Mouse (Mus musculus): Measurements from ENCODE around the gene Tlr6.

The Tlr6 gene

DNA sequence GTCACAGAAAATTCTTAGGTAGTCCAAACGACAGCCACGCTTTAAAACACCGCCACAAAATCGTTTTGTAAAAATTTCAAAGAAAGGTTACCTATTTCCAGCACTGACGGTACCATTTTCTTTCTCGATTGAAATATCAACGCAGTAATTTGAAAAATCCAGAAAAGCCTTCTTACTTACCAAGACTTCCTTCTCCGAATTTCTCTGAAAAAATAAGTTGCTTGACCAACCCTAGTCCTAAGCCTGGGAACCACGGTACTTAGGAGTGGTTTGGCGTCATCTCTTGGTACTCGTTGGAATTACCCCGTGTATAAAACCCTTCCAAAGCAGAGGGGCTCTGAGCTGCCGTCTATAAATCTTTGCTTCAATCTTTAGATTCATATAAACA is at the start of gene Tlr6:
Gene Tlr6 (minus strand): TSS at position 255 of the 388 bp plus-strand sequence.
- DNase-seq: peak; percentile 13

DNA sequence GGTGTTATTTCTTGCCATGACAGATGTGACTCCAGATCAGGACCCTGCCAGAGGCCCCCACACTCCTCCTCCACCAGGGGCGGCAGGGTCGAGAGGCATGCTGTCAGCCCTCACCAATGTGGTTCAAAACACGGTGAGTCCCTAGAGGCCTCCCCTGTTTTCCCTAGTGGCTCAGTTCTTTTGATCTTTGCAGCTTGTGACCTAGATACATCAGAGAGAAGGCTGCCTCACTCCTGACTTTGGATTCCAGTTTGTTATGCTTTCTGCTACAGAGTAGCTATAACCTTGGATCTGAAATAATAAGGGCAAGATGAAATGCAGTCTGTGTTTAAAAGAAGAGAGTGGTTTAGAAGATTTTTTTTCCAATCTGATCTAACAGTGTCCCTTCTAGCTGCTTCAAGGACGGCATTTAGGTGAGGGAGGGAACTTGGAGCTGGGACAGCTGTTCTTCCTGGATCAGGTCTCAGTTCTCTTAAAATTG is 46.2 kb upstream of the Tlr6 start:
- no peak for DNase-seq

DNA sequence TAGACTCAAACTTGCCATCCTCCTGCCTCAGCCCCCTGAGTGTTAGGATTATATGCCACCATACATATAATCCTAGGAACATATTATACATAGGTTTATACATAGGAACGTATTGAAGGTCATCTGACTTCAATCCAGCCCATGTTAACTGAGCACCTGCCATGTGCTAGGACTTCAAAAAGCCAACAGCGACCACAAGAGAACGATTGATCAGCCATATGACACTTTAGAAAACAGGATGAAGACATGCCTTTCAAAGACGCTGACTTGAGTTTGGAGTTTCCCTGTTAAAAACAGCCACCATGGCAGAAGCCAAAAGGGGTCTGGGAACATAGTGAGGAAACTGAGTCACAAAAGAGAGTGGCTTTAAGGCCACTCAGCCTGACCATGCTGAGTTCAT is 45.4 kb upstream of the Tlr6 start:
- DNase-seq: no peak

DNA sequence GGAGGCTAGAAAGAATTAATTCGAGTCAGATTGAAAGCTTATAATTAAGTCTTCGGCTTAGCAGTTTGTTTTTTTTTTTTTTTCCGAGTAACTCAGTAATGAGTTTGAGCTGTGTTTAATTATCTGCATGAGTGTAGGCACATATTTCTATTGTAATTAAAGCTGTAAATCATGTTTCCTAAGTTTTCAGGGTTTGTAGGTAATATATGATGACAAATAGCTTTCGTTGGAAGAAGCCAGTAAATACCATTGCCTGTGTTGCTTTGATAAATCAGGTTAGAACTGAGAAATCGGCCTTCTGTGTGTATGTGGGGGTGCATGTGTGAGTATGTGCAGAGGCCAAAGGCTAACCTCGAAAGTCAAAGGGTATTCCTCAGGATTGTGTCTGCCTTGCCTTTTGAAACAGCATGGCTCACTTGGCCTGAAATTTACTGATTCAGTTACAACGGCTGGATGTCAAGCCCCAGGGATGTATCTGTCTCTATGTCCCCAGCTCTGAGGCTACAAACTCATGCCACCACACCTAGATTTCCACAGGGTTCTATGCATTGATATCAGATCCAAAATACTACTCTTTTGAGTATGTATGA is 44.1 kb upstream of the Tlr6 start:
- no peak for DNase-seq

DNA sequence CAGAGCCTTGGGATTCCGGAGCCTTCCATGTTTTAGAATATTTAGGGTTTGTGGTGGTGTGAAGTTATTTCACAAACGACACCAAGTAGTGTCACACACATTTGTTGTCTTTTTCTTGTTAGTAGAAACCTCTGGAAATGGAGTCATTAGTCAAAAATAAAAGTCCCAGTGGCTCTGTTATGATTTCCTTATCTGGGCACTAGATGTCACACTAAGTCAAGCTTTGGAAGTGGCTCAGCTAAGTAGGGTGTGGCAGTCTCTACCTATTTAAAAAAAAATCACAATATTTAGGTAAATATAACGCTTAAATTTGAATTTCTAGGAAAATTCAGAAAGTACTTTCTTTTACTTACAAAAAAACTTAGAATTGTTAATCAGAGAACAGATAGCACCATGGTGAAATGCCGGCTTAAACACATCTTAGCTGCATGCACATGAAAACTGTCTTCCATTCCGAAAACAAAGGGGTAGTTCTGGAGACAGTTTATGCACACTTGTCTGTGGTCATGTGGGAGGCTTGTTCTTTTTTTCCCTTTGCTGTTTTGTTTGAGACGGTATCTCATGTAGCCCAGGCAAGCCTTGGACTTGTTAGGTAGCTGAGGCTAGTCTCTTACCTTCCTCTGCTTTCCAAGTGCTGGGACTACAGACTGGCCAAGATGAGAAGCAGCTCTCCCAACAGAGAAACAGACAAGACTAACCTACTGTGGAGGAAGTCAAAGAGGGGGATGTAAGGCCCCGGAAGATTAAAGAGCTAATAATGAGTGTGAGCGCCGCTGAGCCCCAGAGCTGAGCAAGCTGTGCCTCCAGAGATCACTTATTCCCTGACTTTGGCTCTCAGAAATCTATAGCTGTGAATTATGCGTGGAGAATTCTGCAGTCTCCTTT is 43.3 kb upstream of the Tlr6 start:
- DNase-seq: peak; percentile 23

DNA sequence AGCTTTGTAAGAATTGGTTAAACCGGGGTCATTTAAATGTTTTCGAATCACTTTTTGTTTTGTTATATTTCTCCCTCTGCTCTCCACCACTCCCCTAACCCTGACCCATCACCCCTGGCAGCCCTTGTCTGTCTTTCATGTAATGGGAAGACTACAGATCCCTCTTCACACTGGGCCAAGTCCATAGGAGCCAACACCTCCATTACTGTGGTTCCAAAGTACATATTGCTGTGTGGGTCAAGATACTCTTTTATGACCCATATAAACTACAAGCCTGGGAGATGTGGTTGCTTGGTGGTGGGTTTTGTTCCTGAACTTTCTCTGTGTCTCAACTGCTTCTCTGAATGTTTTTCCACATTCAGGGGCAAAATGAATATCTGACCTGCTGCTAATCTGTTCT is 35.5 kb upstream of the Tlr6 start:
- no peak for DNase-seq

DNA sequence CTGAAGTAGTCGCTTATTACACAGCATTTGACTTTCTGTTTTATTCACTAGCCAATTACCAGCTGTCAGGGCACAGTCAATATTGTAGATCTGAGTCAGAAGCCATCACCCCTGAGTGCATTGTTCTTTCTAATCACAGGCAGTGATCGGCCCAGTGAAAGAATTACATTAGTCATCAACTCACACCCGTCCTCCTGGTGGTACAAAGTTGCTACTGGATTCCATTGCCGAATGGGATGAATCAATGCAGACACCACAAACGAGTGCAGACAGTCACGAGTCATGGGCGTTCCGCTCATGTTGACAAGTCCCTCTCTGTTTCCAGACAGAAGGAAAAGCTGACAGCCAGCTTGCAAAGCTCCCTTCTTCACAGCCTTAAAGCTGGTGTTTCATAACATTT is 32.6 kb upstream of the Tlr6 start:
- DNase-seq: no peak

DNA sequence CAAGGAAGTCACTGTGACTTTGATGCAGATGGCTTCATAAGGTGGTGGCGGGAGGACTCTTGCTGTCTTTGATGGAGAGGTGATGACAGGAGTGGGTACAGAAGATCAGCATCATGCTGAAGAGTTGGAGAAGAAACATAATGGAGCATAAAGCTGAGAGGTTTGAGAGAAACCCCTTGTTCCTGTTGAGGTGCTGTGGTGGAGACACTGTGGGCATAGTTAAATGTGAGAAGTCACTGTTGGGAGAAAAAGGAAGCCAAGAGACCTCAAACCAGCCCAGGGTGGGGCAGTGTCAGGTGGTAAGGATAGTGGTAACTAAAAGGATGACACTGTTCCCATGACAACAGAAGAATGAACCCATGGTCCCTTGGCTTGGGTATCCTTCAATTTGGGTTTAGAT is 30.0 kb upstream of the Tlr6 start:
- DNase-seq: no peak

DNA sequence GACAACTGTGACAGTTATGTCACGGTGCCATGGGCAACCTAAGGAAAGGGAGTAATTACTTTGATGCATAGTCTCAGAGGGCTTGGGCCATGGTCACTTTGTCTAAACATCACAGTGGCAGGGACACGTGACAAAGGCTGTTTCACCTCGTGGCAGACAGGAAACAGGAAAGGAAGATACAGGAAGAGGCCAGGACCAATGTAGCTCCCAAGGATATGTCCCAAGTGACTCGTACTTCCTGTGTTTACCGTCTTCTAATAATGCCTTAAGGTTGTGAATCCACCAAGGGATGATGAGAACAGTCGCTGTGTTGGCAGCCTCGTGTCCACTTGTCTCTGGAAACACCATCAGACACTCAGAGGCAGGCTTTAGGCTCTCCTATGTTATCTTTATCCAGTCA is 26.1 kb upstream of the Tlr6 start:
- no peak for DNase-seq

DNA sequence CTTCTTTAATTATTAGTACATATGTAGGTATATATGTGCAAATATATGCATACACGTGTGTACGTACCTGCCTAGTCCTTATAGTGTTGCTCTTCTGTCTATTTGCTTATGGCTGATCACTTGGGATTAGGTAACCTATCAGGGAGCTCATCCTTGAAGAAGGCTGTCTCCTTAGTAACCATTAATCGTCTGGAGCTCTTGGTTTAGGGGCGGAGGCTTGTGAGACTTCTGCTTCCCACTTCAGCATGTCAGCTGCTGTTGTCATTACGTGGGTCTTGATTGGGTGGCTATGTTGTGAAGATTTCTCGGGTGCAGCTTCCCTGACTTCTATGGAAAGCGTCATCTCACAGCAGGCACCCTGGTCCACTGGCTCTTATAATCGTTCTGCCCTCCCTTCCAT is 17.2 kb upstream of the Tlr6 start:
- DNase-seq: no peak

DNA sequence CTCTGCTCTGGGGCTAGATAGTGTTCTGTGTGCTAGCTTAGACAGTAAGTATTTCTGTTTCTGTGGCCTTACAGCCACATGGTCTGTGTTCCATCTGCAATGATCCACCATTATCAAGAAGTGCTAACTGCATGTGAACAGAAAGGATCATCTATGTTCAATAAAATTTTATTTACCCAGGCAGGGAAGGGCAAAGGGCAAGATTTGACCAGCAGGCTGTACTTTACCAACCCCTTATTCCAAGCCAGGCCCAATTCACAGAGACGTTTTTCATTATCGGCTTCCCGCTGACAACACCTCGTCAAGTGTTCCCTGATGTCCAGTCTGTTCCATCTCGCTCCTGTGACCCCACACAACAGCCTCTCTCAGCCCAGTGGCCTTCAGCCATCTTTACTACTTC is 15.2 kb upstream of the Tlr6 start:
- no peak for DNase-seq

DNA sequence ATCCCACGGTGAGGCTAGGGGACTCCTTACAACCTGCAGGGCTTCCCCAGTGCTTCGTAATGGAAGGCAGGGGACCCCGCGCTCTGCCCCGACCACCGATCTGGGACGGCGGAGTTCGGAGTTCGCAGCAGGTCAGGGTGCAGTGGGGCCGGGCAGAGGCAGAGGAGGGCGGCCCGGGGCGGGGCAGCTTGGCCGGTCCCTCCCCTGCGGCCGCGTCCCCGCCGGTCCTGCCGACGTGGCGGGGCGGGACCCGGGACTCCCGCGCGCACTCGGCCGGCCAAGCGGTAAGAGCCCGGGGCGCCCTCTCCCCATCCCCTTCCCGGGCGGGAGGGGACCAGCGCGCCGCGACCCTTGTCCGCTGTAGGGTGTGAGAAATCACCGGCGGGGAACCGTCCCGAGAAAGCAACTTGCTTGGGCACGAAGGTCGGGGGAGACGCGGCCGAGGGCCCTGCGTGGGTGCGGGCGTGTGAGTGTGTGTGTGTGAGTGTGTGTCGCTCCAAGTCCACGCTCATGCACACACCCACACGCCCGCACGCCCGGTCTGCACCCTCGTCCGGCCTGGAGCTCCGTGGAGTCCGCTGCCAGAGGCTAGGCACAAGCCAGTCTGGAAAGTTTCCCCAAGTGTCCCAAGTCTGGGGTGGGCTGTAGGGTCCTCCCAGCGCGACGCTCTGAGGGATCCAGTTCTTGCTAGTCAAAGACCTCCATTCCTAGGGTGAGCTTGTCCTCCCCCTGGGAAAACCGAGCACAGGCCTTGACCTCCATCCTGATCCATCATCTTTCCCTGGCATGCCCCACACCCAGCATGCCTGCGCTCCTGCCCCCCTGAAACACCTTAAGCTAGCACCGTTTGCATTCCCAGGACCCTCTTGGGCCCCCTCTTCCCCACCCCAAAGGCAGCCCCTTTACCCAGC is 10.2 kb upstream of the Tlr6 start, which contains the start of gene Fam114a1:
Gene Fam114a1 (plus strand): TSS at position 211 of the 911 bp plus-strand sequence.
- DNase-seq: no peak

DNA sequence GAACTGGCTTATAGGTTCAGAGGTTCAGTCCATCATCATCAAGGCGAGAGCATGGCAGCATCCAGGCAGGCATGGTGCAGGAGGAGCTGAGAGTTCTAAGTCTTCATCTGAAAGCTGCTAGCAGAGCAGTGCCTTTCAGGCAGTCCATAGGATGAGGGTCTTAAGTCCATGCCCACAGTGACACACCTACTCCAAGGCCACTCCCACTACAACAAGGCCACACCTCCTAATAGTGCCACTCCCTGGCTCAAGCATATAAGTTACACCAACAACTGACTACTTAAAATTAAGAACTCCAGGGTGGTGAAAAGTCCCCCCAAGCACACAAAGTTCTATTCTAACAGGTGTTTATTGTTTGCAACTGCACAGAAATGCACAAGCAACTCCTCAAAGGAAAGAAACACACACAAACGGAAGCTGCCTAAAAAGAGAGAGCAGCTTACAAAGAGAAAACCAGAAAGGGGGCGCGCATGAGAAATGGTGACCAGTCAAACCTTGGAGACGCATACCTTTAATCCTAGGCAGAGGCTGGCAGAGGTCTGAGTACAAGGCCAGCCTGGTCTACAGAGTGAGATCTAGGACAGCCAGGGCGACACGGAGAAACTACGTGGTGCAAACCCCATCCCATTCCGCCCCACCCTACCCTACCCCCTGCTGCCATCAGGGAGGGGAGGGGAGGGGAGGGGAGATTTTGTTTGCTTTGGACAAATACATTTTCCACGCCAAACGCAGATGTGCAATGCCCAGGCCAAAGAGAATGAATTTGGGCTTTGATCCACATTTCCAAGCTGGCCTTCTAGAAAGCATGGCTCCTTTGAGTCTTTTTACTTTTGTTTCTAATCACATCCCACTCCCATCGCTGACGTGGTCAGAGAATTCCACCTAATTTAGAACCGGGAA is 9.3 kb upstream of the Tlr6 start:
- DNase-seq: no peak

DNA sequence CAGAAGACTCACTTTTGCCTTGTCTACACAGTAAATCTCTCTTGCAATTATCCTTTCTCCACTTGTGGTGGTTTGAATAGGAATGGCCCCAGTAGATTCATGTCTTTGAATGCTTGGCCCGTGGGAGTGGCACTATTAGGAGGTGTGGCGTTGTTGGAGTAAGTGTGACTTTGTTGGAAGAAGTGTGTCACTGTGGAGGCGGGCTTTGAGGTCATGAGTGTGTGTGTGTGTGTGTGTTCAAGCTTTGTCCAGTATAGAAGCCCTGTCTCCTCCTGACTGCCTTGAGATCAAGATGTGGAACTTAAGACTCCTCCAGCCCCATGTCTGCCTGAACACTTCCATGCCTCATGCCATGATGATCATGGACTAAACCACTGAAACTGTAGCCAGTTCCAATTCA is 3.8 kb upstream of the Tlr6 start:
- DNase-seq: no peak

DNA sequence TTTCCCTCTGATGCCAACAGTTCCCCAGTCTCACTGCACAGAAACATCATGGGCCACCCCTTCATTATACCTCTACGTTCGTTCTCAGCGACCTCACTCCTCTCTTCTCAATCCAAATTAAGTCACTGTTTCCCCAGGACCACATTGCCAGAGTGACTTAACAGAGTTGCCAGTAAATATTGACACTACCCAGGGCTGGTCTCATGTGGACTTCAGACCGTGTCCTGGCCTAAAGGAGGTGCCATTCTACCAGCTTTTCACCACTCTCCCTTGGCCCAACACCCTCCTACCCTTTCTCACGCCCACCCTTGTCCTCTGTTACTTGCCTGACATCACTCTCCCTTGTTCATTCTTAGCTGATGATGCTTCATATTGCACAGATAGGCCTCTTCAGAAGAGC is 3.4 kb upstream of the Tlr6 start:
- no peak for DNase-seq

DNA sequence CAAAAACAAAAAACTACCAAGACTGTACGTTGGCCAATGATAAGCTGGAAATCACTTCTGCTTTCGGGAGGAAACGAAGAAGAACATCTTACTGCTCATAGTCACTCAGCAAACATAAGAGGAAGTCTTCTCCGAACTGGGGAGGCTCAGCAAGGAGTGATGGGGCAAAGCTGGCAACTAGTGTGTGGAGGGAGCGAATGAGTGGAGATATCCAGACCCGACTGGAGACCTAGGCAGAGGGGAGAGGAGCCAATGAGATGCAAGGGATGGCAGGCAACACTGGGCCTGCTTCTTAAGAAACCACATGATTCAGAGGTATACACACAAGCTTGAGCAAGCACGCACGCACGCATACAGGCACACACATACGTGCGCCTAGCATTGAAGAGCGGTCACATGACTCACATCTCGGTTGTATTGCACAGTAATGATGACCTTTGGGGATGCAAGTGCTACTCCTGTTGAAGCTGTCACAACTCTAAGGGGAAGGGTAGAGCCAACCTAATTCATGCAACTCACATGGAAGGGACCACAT is 1.0 kb upstream of the Tlr6 start:
- no peak for DNase-seq

DNA sequence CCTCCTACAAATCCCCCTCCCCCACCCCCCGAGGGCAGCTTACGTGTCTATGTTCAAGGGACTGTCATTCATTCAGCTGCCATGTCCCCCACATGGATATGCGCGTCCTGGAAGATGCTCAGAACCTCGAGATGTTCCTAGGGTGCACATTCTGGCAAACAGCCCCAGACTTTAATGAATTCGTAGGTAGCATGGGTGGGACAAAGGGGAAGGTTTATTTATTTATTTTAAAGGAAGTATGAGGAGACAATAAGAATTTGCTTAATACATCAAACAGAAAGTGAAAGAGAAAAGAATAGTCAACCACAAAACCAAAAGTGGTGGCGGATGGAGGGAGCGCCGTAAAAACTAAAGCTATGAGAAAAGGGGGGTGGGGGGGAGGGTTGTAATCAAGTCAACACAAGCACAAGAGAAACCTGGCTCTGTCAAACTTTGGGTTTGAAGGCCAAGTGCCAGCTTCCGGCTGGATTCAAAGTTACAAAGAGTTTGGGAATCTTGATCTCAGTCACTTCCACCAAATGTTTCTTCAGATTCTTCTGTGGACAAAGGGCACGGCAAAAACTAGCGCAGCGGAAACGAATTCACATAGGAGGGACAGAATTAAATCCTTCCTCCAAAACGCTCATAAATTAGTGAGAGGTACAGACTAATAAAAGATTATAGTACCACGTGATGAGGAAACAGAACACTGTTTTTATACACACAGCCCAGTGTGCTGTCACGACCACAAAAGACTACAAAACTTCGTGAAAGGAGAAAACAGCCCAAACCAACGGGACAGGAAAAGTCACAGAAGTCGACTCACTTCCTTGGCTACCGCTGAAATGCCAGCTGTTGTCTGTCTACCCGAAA is 680 bp downstream of the Tlr6 start:
- DNase-seq: no peak

DNA sequence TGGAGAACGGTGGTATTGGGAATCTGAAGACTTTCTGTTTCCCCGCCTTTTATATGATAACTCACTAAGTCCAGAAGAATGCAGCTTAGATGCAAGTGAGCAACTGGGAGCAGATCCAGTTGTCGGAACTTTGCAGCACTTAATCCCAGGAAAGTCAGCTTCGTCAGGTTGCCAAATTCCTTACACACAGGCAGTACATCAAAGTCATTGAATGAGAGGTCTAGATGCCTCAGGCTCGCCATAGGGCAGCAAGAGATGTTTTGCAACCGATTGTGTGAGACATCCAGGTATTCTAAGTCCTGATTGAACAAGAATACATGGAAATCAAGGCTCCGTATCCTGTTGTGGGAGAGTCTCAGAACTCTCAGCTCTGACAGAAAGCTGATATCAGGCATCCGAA is 5.0 kb downstream of the Tlr6 start:
- DNase-seq: no peak

DNA sequence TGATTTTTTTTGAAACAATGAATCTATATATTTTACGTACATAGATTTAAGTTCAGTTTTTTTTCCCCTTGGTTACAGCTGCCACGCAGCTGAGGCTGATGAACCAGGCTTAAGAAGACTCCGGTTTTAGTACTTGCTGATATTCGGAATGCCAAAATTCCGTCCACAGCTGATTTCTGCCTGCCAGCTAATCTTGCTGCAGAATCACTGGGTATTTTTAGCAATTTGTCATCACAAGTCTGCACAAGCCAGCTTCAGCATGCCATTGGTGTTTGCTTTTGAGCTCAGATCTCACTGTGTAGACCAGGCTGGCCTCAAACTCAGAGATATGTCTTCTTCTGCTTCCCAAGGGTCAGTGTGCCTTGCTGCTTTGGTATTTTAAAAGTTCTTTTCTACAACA is 8.4 kb downstream of the Tlr6 start:
- no peak for DNase-seq

DNA sequence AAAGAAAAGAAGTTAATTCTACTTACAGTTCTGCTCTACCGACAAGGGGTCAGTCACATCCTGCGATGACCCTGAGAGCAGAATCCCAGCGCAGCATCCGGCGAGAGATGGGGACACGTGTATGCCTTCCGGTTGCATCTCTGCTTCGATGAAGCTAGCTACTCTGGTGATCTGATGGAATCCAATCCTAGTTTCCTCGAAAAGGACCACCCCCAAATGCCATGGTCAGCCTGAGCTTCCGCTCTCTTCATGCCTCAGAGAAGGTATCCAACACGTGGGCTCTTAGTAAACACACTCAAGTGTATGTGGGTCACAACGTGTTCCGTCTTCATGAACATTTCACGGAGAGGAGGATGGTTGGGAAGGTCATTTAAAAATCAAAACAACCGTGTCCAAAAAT is 27.1 kb downstream of the Tlr6 start:
- no peak for DNase-seq

DNA sequence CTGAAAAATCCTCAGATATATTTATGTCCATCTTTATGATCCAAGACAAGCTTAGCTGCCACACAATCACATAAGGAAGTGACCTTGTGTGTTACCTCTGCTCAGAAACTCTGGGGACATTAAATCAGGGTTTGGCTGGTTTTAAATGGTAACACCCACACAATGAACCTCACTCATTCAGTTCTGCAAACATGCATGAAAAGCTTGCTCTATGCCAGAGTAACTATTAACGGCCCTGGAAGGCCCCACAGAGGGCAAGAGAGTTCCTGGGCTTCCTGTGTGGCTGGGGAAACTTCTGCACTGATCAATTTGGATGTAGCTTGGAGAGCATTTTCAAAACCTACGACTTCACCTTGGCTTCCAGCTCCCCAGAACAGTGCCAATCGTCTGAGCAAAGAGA is 27.7 kb downstream of the Tlr6 start:
- DNase-seq: no peak
